In the genomic region with DNA sequence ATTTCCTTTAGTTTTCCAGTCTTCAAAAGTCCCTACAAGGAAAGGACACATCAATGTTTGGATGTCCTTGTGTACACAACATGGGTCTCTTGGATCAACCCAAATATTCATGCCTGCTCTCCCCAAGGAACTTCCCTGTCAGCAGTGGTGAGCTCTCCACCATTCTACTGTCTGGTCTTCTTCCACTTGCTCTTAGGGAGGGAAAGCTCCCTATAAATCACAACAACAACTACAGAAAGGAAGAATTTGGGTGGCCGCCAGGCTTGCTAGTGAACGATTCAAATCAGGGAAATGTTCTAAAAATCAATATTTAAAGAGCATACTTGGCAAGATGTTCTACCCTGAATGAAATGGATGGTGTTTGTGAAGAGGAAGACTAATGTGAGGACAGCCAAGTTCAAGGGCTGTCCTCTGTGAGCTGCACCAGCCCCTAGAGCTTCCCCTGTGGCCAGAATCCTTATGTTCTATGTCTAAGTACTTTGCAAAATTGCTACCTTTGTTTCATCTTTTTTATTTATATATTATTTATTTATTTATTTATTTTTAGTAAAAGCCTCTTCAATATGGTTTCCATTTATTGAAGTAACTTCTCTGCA, we compare ENCODE assay signal across 17 mouse cellular contexts.
A peak's percentile ranks its signal among the peaks of the same experiment; 100 is the strongest.
DNase-seq lines count a peak whose midpoint lies in the region; ATAC-seq and TF ChIP-seq lines count a peak whose summit lies in the region.
"Had no signal": no experiment of that assay in that cellular context is flagged by ENCODE, and none has a peak within 500 bp of the region (broad histone marks: within the 10 kb centered on the region; RNA-seq: fewer than 3 reads in every experiment).

No protein-coding gene starts in this region.

- H3K27me3 ChIP-seq in intestine, embryonic 14.5 days (replicated peaks; ENCODE audit: control insufficient read depth, insufficient read depth, low read length), result no peaks in the 10 kb centered on the region
- no peaks in the 10 kb centered on the region for H3K27me3 ChIP-seq in intestine, postnatal 0 days (replicated peaks; ENCODE audit: control insufficient read depth, insufficient read depth, low read length)
- no peaks in the 10 kb centered on the region for H3K27me3 ChIP-seq in liver, adult 2 months (ENCODE audit: control insufficient read depth, insufficient read depth, low read length)
- no peaks in the 10 kb centered on the region for H3K27me3 ChIP-seq in liver, postnatal 0 days (ENCODE audit: insufficient read depth, low read length)
- H3K27me3 ChIP-seq: embryonic facial prominence, embryonic 13.5 days; limb, embryonic 15.5 days; midbrain, embryonic 12.5 days had no signal

- WGBS in intestine, embryonic 14.5 days, result 37% methylated on average over 2 of the region's 2 CpGs
- 48% methylated on average over 2 of the region's 2 CpGs for WGBS in intestine, postnatal 0 days
- WGBS in liver, adult 2 months, result 28% methylated on average over 2 of the region's 2 CpGs
- 52% methylated on average over 2 of the region's 2 CpGs for WGBS in liver, postnatal 0 days (ENCODE audit: insufficient replicate concordance)

- no peak overlapping the region for H3K9ac ChIP-seq in intestine, embryonic 14.5 days (ENCODE audit: low read length)
- no peak overlapping the region for H3K9ac ChIP-seq in intestine, postnatal 0 days (ENCODE audit: low read depth, low read length)
- H3K9ac ChIP-seq in liver, adult 2 months (ENCODE audit: low read depth, low read length), result no peak overlapping the region
- H3K9ac ChIP-seq in liver, postnatal 0 days (replicated peaks), result no peak overlapping the region
- H3K9ac ChIP-seq: embryonic facial prominence, embryonic 13.5 days; limb, embryonic 15.5 days; midbrain, embryonic 12.5 days had no signal

- H3K4me1 ChIP-seq in intestine, embryonic 14.5 days (replicated peaks; ENCODE audit: control insufficient read depth, insufficient read depth, low read length), result peaks cover 3% of the 10 kb centered on the region; the same call in 1 of the 2 replicates
- no peaks in the 10 kb centered on the region for H3K4me1 ChIP-seq in intestine, postnatal 0 days (replicated peaks; ENCODE audit: control insufficient read depth, insufficient read depth, low read length)
- peaks cover 6% of the 10 kb centered on the region; the same call in 1 of the 2 replicates for H3K4me1 ChIP-seq in liver, adult 2 months (ENCODE audit: control insufficient read depth, insufficient read depth, low read length)
- no peaks in the 10 kb centered on the region for H3K4me1 ChIP-seq in liver, postnatal 0 days (ENCODE audit: insufficient read depth)
- H3K4me1 ChIP-seq: embryonic facial prominence, embryonic 13.5 days; limb, embryonic 15.5 days; midbrain, embryonic 12.5 days had no signal

- ATAC-seq in intestine, embryonic 14.5 days (replicated peaks; ENCODE audit: low FRiP score, low TSS enrichment, low read depth), result no peak
- ATAC-seq in intestine, postnatal 0 days, result no peak
- ATAC-seq in liver, postnatal 0 days, result no peak
- ATAC-seq: forebrain, embryonic 16.5 days; hindbrain, embryonic 16.5 days had no signal

- no peaks in the 10 kb centered on the region for H3K36me3 ChIP-seq in intestine, embryonic 14.5 days (ENCODE audit: control insufficient read depth, insufficient read depth, low read length)
- no peaks in the 10 kb centered on the region for H3K36me3 ChIP-seq in intestine, postnatal 0 days (ENCODE audit: control insufficient read depth, insufficient read depth)
- H3K36me3 ChIP-seq in liver, adult 2 months (ENCODE audit: control insufficient read depth, insufficient read depth, low read length), result no peaks in the 10 kb centered on the region
- no peaks in the 10 kb centered on the region for H3K36me3 ChIP-seq in liver, postnatal 0 days (replicated peaks; ENCODE audit: insufficient read depth, low read length)
- H3K36me3 ChIP-seq: embryonic facial prominence, embryonic 13.5 days; limb, embryonic 15.5 days; midbrain, embryonic 12.5 days had no signal

- H3K9me3 ChIP-seq in intestine, embryonic 14.5 days (ENCODE audit: control insufficient read depth, low read length), result no peaks in the 10 kb centered on the region
- no peaks in the 10 kb centered on the region for H3K9me3 ChIP-seq in intestine, postnatal 0 days (ENCODE audit: control insufficient read depth)
- H3K9me3 ChIP-seq in liver, postnatal 0 days (ENCODE audit: low read length), result no peaks in the 10 kb centered on the region
- H3K9me3 ChIP-seq: embryonic facial prominence, embryonic 13.5 days; limb, embryonic 15.5 days; midbrain, embryonic 12.5 days had no signal

- peak; percentile 58 for DNase-seq in intestine, embryonic 14.5 days (ENCODE audit: low spot score)
- peak; percentile 35 for DNase-seq in liver, adult 2 months (ENCODE audit: extremely low read depth, low read depth, low spot score)
- no peak for DNase-seq in liver, postnatal 0 days
- peak; percentile 57 for DNase-seq in testis, postnatal 10 days (ENCODE audit: low spot score)
- no peak for DNase-seq in testis, postnatal 14 days (ENCODE audit: low spot score)
- DNase-seq in lung, postnatal 36 days, result peak; percentile 47
- no peak for DNase-seq in spleen, postnatal 14 days (ENCODE audit: low spot score in 2 of 2)
- DNase-seq: cerebellum, adult 9-10 months; heart, adult 18-20 months; heart, postnatal 4 days; thymus, postnatal 14 days had no signal

- H3K79me2 ChIP-seq in liver, adult 2 months (ENCODE audit: control insufficient read depth, insufficient read depth, low read length), result no peaks in the 10 kb centered on the region

- no peak overlapping the region for H3K27ac ChIP-seq in intestine, embryonic 14.5 days (ENCODE audit: low read depth)
- H3K27ac ChIP-seq in intestine, postnatal 0 days (ENCODE audit: low read depth, low read length), result no peak overlapping the region
- H3K27ac ChIP-seq in liver, adult 2 months (replicated peaks; ENCODE audit: insufficient read depth, low read depth, low read length), result no peak overlapping the region
- no peak overlapping the region for H3K27ac ChIP-seq in liver, postnatal 0 days (ENCODE audit: low read depth)
- H3K27ac ChIP-seq: embryonic facial prominence, embryonic 13.5 days; limb, embryonic 15.5 days; midbrain, embryonic 12.5 days had no signal

- no peak for TF ChIP-seq CTCF in intestine, postnatal 0 days (IDR thresholded peaks at IDR 0.05; ENCODE audit: low read depth)
- TF ChIP-seq CTCF in liver, adult 2 months (IDR thresholded peaks at IDR 0.05; ENCODE audit: low read depth, low read length), result no peak
- no peak for TF ChIP-seq CTCF in liver, postnatal 0 days (IDR thresholded peaks at IDR 0.05; ENCODE audit: low read depth)

- H3K4me3 ChIP-seq in intestine, embryonic 14.5 days (ENCODE audit: low read depth, low read length), result no peak overlapping the region
- H3K4me3 ChIP-seq in intestine, postnatal 0 days (ENCODE audit: low read depth, low read length), result no peak overlapping the region
- H3K4me3 ChIP-seq in liver, adult 2 months (ENCODE audit: insufficient read depth, low read depth, low read length), result no peak overlapping the region
- H3K4me3 ChIP-seq in liver, postnatal 0 days (ENCODE audit: low read depth, low read length), result no peak overlapping the region
- H3K4me3 ChIP-seq: embryonic facial prominence, embryonic 13.5 days; limb, embryonic 15.5 days; midbrain, embryonic 12.5 days had no signal

- H3K4me2 ChIP-seq in intestine, embryonic 14.5 days (ENCODE audit: low read length), result no peak overlapping the region
- no peak overlapping the region for H3K4me2 ChIP-seq in intestine, postnatal 0 days (replicated peaks; ENCODE audit: low read depth)
- H3K4me2 ChIP-seq in liver, postnatal 0 days (ENCODE audit: low read depth, low read length), result no peak overlapping the region
- H3K4me2 ChIP-seq: embryonic facial prominence, embryonic 13.5 days; limb, embryonic 15.5 days; midbrain, embryonic 12.5 days had no signal

- no peak for TF ChIP-seq POLR2A in liver, adult 2 months (IDR thresholded peaks at IDR 0.05; ENCODE audit: extremely low read depth, insufficient read depth, low read length)

- TF ChIP-seq EP300 in liver, postnatal 0 days (IDR thresholded peaks at IDR 0.05; ENCODE audit: low read depth), result no peak

Comparison
In these comparisons a context has a peak if more than half of its experiments do, and no peak if none do; other contexts are left out.
1. DNase-seq: peak in intestine, embryonic 14.5 days (single experiment), liver, adult 2 months (single experiment), testis, postnatal 10 days (single experiment) and lung, postnatal 36 days (single experiment); none in liver, postnatal 0 days (single experiment), testis, postnatal 14 days (single experiment) and spleen, postnatal 14 days (0 of 2).